Mouse (Mus musculus) inflammation-experienced regulatory T-cells, adult 16 weeks (primary cell): ENCODE results near the gene Wfdc6a. TPM values are rescaled to one million over a fixed set of nuclear protein-coding genes. Genes with fewer than 3 reads are reported as not detected.

Experiments
- polyA plus RNA-seq: library from polyadenylated mRNA; unstranded; fragments of 100-300 nt; shearing (Covaris generic); gene quantifications from one replicate; pipeline ENCODE4 v1.2.1, GENCODE M21; 2017

The Wfdc6a gene
- polyA plus RNA-seq: not detected

DNA sequence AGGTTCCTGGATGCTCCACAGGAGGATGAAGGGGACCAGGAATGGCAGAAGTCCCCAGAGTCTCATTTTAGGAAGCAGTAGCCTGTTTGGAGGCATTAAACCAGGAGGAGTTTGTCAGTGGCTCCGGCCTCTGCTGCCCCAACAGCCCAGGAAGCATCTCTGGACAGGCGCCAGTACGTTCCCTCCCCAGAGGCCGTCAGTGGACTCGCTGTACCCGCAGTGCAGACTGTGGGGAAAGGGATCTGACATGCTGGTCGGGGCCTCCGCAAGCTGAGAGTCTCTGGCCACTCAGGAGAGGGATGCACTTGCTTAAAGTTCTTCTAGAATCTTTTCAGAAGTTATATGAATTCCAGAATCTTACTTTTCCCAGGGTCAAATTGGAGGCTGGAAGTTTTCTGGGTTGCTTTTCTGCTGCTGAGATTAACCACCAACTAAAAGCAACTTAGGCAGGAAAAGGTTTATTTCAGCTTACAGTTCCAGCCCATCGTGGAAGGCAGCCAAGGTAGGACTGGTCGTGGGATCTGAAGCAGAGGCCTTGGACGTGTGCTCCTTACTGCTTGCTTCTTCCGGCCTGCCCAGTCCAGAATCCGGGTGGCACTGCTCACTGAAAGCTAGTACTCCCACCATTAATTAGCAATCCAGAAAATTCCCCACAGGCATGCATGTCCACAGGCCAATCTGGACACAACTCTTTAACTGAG, at the start of gene Wfdc6a:
Gene Wfdc6a, minus strand, starts transcription at position 423 of the 701 bp plus-strand sequence.

DNA sequence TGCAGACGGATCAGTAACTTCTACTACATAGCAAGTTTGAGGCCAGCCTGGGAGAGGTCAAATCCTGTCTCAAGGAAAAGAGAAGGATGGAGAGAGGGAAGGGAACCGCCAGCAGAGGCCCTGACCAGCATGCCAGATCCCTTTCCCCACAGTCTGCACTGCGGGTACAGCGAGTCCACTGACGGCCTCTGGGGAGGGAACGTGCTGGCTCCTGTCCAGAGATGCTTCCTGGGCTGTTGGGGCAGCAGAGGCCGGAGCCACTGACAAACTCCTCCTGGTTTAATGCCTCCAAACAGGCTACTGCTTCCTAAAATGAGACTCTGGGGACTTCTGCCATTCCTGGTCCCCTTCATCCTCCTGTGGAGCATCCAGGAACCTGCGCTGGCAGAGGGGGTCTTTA, 28.2 kb upstream of the Wfdc6a start, which contains the start of the genes Wfdc6b and Wfdc8:
Gene Wfdc6b, plus strand, starts transcription at position 52 of the 400 bp plus-strand sequence.
Gene Wfdc8, minus strand, starts transcription at position 156 of the 400 bp plus-strand sequence.

DNA sequence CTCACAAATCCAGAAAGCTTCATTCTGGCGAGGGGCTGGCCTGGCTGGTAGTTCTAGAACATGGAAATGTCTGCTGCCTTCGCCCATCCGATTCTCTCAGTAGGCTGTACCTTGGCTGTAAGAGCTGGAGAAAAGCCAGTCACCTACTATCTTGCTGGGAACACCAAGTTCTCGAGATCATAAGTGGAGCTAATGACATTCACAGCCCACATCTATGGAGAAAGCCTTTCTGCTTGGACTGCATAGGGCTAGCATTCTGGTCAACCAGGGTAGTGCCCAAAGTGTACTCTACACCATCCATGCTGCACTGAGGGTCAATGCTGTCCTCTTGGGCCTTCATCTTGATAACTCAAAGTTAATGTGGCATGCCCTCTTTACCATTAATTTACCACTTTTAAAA, 8.2 kb upstream of the Wfdc6a start, which contains the start of gene Eppin:
Gene Eppin, minus strand, starts transcription at position 101 of the 400 bp plus-strand sequence.

DNA sequence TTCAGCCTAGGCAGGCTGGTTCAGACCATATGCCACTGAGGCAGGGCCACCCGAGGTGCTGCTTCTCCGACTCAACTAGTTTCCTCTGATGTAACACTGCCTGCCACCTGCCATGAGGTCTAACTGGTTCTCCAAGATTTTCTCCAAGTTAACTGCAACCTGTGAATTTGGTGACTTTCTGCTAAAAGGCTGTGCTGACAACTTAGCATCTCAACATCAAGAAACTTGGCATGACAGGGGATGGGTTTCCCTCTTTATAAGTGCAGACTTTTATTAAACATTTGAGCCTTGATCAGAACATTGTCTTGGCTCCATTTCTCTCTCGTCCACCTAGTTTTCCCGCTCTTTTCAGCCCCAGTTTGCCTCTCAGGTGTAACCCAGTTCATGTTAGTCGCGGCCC, 11.9 kb downstream of the Wfdc6a start, which contains the start of gene Spint3:
Gene Spint3, minus strand, starts transcription at position 101 of the 400 bp plus-strand sequence.

DNA sequence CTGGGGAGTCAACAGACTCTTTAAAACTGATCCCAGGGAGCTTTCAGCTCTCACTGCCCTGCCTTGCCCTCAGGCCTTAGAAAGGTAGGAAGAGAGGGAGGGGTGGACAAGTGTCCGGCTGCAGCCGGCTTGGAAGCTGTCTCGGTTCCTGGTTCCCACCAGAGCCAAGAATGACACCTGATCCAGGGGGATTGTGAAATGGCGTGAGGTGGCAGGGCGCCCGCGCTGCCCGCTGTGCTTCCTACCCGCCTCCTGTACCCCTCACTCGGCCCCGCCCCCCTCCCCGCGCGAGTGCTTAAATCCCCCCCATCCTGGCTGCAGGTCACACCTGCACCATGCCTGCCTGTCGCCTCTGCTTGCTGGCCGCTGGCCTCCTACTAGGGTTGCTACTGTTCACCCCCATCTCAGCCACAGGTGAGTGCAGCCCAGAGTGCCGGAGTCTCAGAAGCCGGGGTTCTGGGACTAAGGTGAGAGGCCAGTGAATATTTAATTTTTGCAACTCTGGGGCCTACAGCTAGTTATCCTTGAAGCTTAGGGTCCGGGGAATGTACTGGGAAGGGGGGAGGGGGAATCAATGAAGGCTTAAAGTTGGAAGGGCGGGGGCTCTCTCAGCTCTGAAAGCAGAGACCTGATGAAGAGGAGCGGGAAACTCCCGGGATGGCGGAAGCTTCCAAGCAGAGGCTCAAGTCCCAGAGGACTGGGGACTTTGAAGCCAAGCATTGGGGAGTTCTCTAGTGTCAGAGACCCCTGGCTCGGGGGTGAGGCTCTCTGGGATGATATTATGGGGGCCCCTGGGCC, 22.7 kb downstream of the Wfdc6a start, which contains the start of gene Wfdc2:
Gene Wfdc2, plus strand, starts transcription at position 23 of the 798 bp plus-strand sequence.

Other genes with a start within 250 kb of the Wfdc6a start
- gene Slpi, start 196.4 kb downstream of the Wfdc6a start, polyA plus RNA-seq: 25.8 TPM
- gene Rbpjl, start 182.3 kb downstream of the Wfdc6a start, polyA plus RNA-seq: not detected
- gene Matn4, start 180.3 kb downstream of the Wfdc6a start, polyA plus RNA-seq: not detected
- 46.9 TPM for gene Sdc4, start 141.6 kb downstream of the Wfdc6a start, polyA plus RNA-seq
- gene Sys1, start 128.5 kb downstream of the Wfdc6a start, polyA plus RNA-seq: 27.2 TPM
- 1.4 TPM for gene Gm20458, start 124.5 kb downstream of the Wfdc6a start, polyA plus RNA-seq
- 0.33 TPM for gene Trp53tg5, start 111.7 kb downstream of the Wfdc6a start, polyA plus RNA-seq
- gene Dbndd2, start 99.3 kb downstream of the Wfdc6a start, polyA plus RNA-seq: 7.6 TPM
- 26.3 TPM for gene Pigt, start 87.9 kb downstream of the Wfdc6a start, polyA plus RNA-seq
- 3.1 TPM for gene Wfdc2, start 23.0 kb downstream of the Wfdc6a start, polyA plus RNA-seq
- not detected for gene Spint3, start 12.0 kb downstream of the Wfdc6a start, polyA plus RNA-seq
- gene Eppin, start 8.1 kb upstream of the Wfdc6a start, polyA plus RNA-seq: not detected
- not detected for gene Wfdc6b, start 28.1 kb upstream of the Wfdc6a start, polyA plus RNA-seq
- not detected for gene Wfdc8, start 28.2 kb upstream of the Wfdc6a start, polyA plus RNA-seq
- not detected for gene Wfdc16, start 53.3 kb upstream of the Wfdc6a start, polyA plus RNA-seq
- gene Wfdc10, start 70.6 kb upstream of the Wfdc6a start, polyA plus RNA-seq: not detected
- gene Wfdc9, start 71.1 kb upstream of the Wfdc6a start, polyA plus RNA-seq: not detected
- gene Wfdc11, start 88.6 kb upstream of the Wfdc6a start, polyA plus RNA-seq: not detected
- not detected for gene Wfdc13, start 99.7 kb upstream of the Wfdc6a start, polyA plus RNA-seq
- not detected for gene Spint4, start 113.1 kb upstream of the Wfdc6a start, polyA plus RNA-seq
- not detected for gene Spint5, start 129.9 kb upstream of the Wfdc6a start, polyA plus RNA-seq
- gene Wfdc3, start 160.5 kb upstream of the Wfdc6a start, polyA plus RNA-seq: not detected
- gene Dnttip1, start 160.5 kb upstream of the Wfdc6a start, polyA plus RNA-seq: 18.1 TPM
- 11.8 TPM for gene Ube2c, start 184.5 kb upstream of the Wfdc6a start, polyA plus RNA-seq
- not detected for gene Tnnc2, start 194.5 kb upstream of the Wfdc6a start, polyA plus RNA-seq
- 7.6 TPM for gene Snx21, start 200.4 kb upstream of the Wfdc6a start, polyA plus RNA-seq
- 39.6 TPM for gene Acot8, start 219.4 kb upstream of the Wfdc6a start, polyA plus RNA-seq
- gene Zswim3, start 219.7 kb upstream of the Wfdc6a start, polyA plus RNA-seq: 10.0 TPM
- gene Zswim1, start 237.2 kb upstream of the Wfdc6a start, polyA plus RNA-seq: 32.2 TPM
- not detected for gene Spata25, start 243.1 kb upstream of the Wfdc6a start, polyA plus RNA-seq
- gene Ctsa, start 247.4 kb upstream of the Wfdc6a start, polyA plus RNA-seq: 241 TPM
- gene Neurl2, start 248.0 kb upstream of the Wfdc6a start, polyA plus RNA-seq: 2.6 TPM